Mouse (Mus musculus): ENCODE data around the gene Fah. TPM values are rescaled to one million over a fixed set of nuclear protein-coding genes. Genes with fewer than 3 reads are reported as not detected.

The Fah gene
- polyA plus RNA-seq, 1 experiment from 2014 or later: 6.8 TPM

DNA sequence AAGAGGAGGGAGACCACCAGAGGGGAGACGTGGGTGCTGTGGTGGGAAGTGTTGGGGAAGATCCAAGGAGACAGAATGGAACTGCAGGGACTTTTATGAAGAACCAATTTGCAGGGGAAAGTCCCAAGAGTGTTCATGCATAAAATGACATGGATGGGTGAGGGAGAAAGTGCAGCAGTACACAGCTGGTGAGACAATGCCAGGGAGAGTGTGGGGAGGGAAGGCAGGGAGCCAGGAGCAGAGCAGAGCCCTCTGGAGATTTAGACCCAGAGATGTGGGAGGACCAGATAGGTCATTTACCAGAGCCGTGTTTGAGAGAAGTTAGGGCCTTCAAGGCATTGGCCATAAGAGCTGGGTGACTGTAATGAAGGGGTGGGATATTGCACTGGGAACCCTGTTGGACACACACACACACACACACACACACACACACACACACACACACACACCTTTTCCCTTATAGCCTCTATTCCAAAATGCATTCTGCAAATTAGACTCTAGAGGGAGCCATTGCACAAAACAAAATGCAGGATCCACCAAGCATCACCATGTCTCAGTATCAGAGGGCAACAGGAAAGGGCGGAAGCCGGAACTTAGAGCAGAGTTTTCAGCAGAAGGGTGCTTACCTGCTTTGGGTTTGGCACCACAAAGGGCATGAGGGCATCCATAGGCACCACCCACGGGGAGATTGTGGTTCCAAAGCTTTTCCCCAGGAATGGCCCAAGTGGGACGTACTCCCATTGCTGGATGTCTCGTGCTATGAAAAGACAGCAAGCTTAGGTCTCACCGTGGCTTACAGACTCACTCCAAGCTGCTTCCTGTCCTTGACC is 12.2 kb downstream of the Fah start:
- 42% methylated on average over 8 of the region's 8 CpGs for WGBS
- no peak overlapping the region for H3K27ac ChIP-seq (replicated peaks)
- H3K4me2 ChIP-seq (replicated peaks): peak overlapping the region; percentile 35
- H3K27me3 ChIP-seq: no peaks in the 10 kb centered on the region
- no peak overlapping the region for H3K9ac ChIP-seq
- no peaks in the 10 kb centered on the region for H3K4me1 ChIP-seq
- no peaks in the 10 kb centered on the region for H3K36me3 ChIP-seq
- H3K9me3 ChIP-seq (replicated peaks): no peaks in the 10 kb centered on the region
- H3K4me3 ChIP-seq (replicated peaks): no peak overlapping the region
- ATAC-seq (ENCODE audit: insufficient number of reproducible peaks, low FRiP score, low TSS enrichment, low read depth): no peak

DNA sequence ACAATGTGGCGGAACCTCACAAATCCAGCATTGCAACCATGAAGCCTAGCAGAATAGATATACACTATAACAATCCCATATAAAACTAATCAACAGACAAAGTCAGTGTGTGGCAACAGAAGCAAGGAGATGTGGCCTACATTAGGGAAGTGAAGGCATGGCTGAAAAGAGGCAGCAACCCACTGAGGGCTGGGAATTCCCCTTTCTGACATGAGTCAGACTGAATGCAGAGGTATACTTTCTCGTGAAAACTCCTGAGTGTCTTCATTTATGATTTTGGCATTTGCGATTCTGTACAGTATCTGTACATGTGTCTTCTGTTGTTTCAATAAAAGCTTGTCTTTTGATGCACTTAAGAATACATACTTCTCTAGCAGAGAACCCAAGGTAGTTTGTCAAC is 15.2 kb downstream of the Fah start:
- Histone ChIP-seq H3K27me3 (no peaks in the 10 kb centered on the region), H3K4me1 (no peaks in the 10 kb centered on the region), H3K9ac (no peak overlapping the region), H3K9me3 (replicated peaks) (no peaks in the 10 kb centered on the region), H3K27ac (replicated peaks) (no peak overlapping the region), H3K4me2 (replicated peaks) (no peak overlapping the region), H3K36me3 (no peaks in the 10 kb centered on the region), H3K4me3 (replicated peaks) (no peak overlapping the region)
- ATAC-seq (ENCODE audit: insufficient number of reproducible peaks, low FRiP score, low TSS enrichment, low read depth): no peak
- 72% methylated on average over 3 of the region's 3 CpGs for WGBS

DNA sequence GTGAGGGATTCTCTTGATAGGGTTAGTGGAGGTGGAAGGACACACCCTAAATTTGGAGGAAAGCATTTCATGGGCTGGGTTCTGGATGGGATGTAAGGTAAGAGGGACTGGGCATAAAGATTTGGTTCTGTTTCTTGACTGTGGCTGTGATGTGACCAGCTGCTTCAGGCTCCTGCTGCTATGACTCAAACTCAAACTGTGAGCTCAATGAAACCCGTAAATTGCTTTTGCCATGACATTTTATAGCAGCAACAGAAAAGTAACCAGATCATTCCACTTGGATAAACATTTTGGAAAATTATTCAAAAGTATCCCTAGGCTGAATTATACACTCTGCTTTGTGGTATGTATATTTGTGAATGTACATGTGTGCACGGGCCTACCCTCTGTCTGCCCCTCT is 15.9 kb downstream of the Fah start:
- Histone ChIP-seq H3K9me3 (replicated peaks) (no peaks in the 10 kb centered on the region), H3K4me2 (replicated peaks) (no peak overlapping the region), H3K27me3 (no peaks in the 10 kb centered on the region), H3K27ac (replicated peaks) (no peak overlapping the region), H3K36me3 (no peaks in the 10 kb centered on the region), H3K4me1 (no peaks in the 10 kb centered on the region), H3K4me3 (replicated peaks) (no peak overlapping the region), H3K9ac (no peak overlapping the region)
- no peak for ATAC-seq (ENCODE audit: insufficient number of reproducible peaks, low FRiP score, low TSS enrichment, low read depth)
- 87% methylated on average over 2 of the region's 2 CpGs for WGBS

DNA sequence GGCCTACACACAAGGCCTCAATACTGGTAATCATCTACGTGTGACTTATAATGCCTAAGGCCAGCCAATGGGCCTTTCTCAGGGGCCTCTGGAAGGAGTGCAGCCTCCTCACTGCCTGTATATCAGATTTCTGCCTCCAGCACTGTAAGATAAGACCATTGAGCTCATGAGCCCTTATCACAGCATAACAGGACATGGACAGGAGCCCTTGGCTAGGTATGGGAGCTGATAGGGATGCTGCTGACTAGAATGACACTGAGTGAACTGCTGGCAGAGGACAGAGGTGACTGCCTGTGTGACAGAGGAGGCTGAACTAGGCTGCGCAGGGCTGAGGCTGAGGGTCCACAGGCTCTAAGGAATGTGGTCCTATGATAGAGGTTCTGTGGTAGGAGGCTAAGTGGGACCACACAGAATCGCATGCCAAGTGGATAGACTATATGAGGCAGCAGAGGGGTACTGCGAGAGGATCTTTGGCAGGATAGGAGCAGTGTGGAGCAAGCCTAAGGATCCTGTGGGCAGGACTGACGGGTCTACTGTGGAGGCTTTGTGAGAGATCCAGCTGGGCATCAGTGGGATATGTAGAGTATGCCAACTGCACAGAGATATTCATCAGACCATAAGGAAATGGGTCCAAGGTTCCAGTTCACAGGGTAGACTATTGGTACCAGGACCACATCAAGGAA is 19.3 kb downstream of the Fah start:
- H3K9ac ChIP-seq: no peak overlapping the region
- WGBS: 82% methylated on average over 5 of the region's 5 CpGs
- H3K4me1 ChIP-seq: no peaks in the 10 kb centered on the region
- H3K27ac ChIP-seq (replicated peaks): no peak overlapping the region
- no peak overlapping the region for H3K4me2 ChIP-seq (replicated peaks)
- ATAC-seq (ENCODE audit: insufficient number of reproducible peaks, low FRiP score, low TSS enrichment, low read depth): no peak
- H3K9me3 ChIP-seq (replicated peaks): no peaks in the 10 kb centered on the region
- H3K27me3 ChIP-seq: no peaks in the 10 kb centered on the region
- H3K4me3 ChIP-seq (replicated peaks): no peak overlapping the region
- no peaks in the 10 kb centered on the region for H3K36me3 ChIP-seq

DNA sequence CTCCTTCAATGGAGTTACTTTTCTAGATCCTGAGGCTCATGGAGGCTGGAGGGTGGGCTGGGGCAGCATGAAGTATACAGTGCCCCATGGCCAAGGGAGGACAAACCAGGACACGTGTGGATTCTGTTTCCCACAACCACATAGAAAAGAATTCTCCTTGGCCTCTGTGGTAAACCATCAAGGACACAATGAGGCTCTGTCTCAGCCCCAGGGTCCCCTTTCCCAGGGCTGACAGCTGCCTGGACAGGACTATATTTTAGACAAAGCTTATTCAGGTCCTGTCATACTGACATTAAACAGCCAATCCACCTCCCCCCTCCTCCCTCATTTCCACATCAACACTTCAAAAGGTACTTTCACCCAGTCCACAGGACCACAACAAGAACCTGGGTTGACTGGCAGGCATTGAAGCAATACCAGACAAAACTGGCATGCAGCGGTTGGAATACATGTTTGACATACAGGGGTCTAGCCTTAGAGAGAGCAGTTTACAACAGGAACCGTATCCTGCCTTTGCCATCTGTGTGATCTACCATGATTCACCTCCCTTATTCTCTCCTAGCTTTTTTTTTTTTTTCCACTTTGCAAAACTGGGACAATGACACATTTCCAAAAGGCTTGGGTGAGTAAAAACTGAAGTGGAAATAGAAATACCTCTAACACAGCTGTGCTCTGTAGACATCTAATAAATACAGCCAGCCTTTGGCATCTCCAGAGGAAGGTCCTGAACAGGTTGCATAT is 20.0 kb downstream of the Fah start:
- Histone ChIP-seq H3K4me2 (replicated peaks) (no peak overlapping the region), H3K4me1 (no peaks in the 10 kb centered on the region), H3K27me3 (no peaks in the 10 kb centered on the region), H3K36me3 (no peaks in the 10 kb centered on the region), H3K4me3 (replicated peaks) (no peak overlapping the region), H3K9ac (no peak overlapping the region), H3K27ac (replicated peaks) (no peak overlapping the region), H3K9me3 (replicated peaks) (no peaks in the 10 kb centered on the region)
- 58% methylated on average over 3 of the region's 3 CpGs for WGBS
- ATAC-seq (ENCODE audit: insufficient number of reproducible peaks, low FRiP score, low TSS enrichment, low read depth): no peak

DNA sequence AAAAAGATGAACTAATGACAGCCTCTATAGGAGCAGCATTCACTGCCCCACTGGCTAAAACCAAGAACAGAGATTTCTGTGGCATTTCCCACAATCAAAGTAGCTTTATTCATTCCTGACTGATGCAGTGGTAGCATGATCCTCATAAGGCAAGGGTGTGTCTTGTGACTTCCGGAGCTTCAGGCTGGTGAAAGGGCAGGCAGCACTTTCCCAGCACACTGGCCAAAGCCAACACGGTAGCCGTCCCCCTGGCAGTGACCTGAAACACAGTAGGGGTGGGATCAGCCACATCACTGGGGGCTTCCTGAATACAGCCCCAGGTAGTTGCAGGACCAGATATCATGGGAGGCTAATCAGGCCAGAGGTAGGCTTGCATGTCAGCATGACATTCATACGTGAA is 21.4 kb downstream of the Fah start:
- no peaks in the 10 kb centered on the region for H3K36me3 ChIP-seq
- 84% methylated on average over 4 of the region's 4 CpGs for WGBS
- H3K9me3 ChIP-seq (replicated peaks): no peaks in the 10 kb centered on the region
- ATAC-seq (ENCODE audit: insufficient number of reproducible peaks, low FRiP score, low TSS enrichment, low read depth): no peak
- no peak overlapping the region for H3K27ac ChIP-seq (replicated peaks)
- no peak overlapping the region for H3K4me2 ChIP-seq (replicated peaks)
- no peak overlapping the region for H3K9ac ChIP-seq
- no peaks in the 10 kb centered on the region for H3K27me3 ChIP-seq
- H3K4me3 ChIP-seq (replicated peaks): no peak overlapping the region
- H3K4me1 ChIP-seq: no peaks in the 10 kb centered on the region

DNA sequence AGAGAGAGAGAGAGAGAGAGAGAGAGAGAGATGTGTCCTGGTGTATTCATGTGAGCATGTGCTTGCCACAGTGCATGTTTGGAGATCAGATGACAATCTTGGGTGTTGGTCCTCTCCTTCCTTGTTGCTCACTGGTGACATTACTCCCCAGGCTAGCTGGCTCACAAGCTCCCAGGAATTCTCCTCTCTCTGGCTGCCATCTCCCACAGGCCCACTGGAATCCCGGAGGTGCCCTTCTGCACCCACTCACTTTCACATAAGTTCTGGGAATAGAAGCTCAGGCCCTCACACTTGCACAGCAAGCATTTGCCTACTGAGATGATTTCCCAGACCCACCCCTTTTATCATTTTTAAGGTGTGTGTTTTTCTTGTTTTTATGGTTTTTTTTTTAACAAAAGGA is 26.8 kb downstream of the Fah start:
- WGBS: 71% methylated on average over 1 of the region's 1 CpGs
- Histone ChIP-seq H3K36me3 (no peaks in the 10 kb centered on the region), H3K4me2 (replicated peaks) (no peak overlapping the region), H3K9me3 (replicated peaks) (no peaks in the 10 kb centered on the region), H3K4me3 (replicated peaks) (no peak overlapping the region), H3K4me1 (no peaks in the 10 kb centered on the region), H3K9ac (no peak overlapping the region), H3K27me3 (no peaks in the 10 kb centered on the region), H3K27ac (replicated peaks) (no peak overlapping the region)
- no peak for ATAC-seq (ENCODE audit: insufficient number of reproducible peaks, low FRiP score, low TSS enrichment, low read depth)

DNA sequence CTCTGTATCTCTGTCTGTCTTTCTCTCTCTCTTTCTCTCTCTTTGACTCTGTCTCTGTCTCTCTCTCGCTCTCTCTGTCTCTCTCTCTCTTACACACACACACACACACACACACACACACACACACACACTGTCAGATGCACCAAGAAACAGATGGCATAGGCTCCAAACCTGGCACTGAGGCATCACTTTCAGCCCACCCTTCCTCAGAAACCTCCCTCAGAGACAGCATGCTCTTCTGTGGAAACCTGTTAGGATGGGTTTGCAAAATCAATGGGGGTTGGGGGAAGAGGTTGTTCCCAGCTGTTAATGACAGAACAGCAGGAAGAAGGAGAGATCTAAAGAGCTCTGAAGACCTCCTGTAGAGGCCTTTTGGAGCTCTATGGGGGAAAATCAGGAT is 27.7 kb downstream of the Fah start:
- H3K9ac ChIP-seq: no peak overlapping the region
- no peak for ATAC-seq (ENCODE audit: insufficient number of reproducible peaks, low FRiP score, low TSS enrichment, low read depth)
- no peak overlapping the region for H3K4me3 ChIP-seq (replicated peaks)
- WGBS: 77% methylated on average over 1 of the region's 1 CpGs
- no peaks in the 10 kb centered on the region for H3K36me3 ChIP-seq
- H3K9me3 ChIP-seq (replicated peaks): no peaks in the 10 kb centered on the region
- H3K4me2 ChIP-seq (replicated peaks): no peak overlapping the region
- H3K27ac ChIP-seq (replicated peaks): no peak overlapping the region
- no peaks in the 10 kb centered on the region for H3K27me3 ChIP-seq
- H3K4me1 ChIP-seq: no peaks in the 10 kb centered on the region

DNA sequence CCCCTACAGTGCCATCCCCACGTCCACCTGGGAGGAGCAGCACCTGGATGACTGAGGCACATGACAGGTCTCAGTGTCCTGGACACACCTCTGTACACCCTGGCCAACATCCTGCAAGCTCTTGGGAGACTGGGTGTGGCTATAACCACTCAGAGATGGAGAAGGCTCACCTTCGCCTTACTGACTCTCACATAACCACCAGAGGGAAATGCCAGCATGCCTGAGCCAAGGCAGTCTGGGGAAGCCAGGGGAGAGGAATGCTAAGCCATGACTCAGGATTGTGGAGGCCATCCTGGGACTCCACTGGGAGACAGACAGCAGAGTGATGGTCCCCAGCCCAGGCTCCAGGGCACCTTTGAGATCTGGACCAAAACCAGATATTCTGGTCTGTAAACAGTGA is 29.5 kb downstream of the Fah start:
- WGBS: 80% methylated on average over 2 of the region's 2 CpGs
- Histone ChIP-seq H3K27me3 (no peaks in the 10 kb centered on the region), H3K4me2 (replicated peaks) (no peak overlapping the region), H3K27ac (replicated peaks) (no peak overlapping the region), H3K9ac (no peak overlapping the region), H3K4me1 (no peaks in the 10 kb centered on the region), H3K36me3 (no peaks in the 10 kb centered on the region), H3K9me3 (replicated peaks) (no peaks in the 10 kb centered on the region), H3K4me3 (replicated peaks) (no peak overlapping the region)
- no peak; the same call in 1 of the 2 replicates for ATAC-seq (ENCODE audit: insufficient number of reproducible peaks, low FRiP score, low TSS enrichment, low read depth)

DNA sequence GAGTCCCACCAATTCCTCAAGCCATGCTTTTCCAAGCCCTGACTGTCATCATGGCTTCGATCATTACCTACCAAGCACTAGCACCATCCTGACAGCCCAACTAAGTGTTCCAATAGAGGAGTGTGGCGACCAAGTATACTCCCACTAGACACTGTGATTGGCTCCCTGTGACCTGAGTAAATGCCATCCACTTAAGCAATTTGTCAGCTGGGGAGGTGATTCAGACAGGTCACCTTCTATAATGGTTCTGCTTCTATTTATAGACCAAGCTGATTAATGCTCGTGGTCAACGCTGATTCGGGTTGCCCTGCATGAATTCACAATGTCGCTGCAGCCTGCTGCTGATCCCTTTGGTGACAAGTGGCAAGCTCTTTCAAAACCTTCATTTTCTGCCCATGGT is 40.3 kb downstream of the Fah start:
- Histone ChIP-seq H3K27me3 (no peaks in the 10 kb centered on the region), H3K36me3 (no peaks in the 10 kb centered on the region), H3K27ac (replicated peaks) (no peak overlapping the region), H3K4me2 (replicated peaks) (no peak overlapping the region), H3K9ac (no peak overlapping the region), H3K4me1 (no peaks in the 10 kb centered on the region), H3K4me3 (replicated peaks) (no peak overlapping the region), H3K9me3 (replicated peaks) (no peaks in the 10 kb centered on the region)
- no peak for ATAC-seq (ENCODE audit: insufficient number of reproducible peaks, low FRiP score, low TSS enrichment, low read depth)
- 72% methylated on average over 6 of the region's 6 CpGs for WGBS

DNA sequence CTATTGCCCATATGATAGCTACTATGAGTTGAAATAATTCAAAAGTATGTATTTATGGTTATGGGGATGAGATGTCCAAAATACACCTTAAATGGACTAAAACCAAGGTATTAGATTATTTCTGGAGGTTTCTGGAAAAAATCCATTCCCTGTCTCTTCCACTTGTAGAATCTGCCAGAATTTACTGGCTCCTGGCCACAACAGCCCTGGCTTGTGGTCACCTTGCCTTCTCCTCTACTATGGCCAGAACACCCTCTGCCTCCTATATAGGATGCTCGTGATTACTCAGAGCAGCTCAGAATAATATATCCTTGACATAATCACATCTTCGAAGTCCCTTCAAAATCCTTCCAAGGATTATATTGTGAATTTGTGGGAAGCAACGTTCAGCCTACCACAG is 42.3 kb downstream of the Fah start:
- no peak overlapping the region for H3K9ac ChIP-seq
- H3K27ac ChIP-seq (replicated peaks): no peak overlapping the region
- 78% methylated on average over 3 of the region's 3 CpGs for WGBS
- no peaks in the 10 kb centered on the region for H3K9me3 ChIP-seq (replicated peaks)
- no peaks in the 10 kb centered on the region for H3K36me3 ChIP-seq
- H3K27me3 ChIP-seq: no peaks in the 10 kb centered on the region
- no peak overlapping the region for H3K4me3 ChIP-seq (replicated peaks)
- no peak for ATAC-seq (ENCODE audit: insufficient number of reproducible peaks, low FRiP score, low TSS enrichment, low read depth)
- no peak overlapping the region for H3K4me2 ChIP-seq (replicated peaks)
- no peaks in the 10 kb centered on the region for H3K4me1 ChIP-seq
